Mouse (Mus musculus): ENCODE results near the gene Erfe. TPM values are rescaled to one million over a fixed set of nuclear protein-coding genes. Genes with fewer than 3 reads are reported as not detected.

The Erfe gene
- 6.0 and 10.1 TPM in 2 replicates for polyA plus RNA-seq (2012; rRNA removed; ENCODE audit: low replicate concordance)

DNA sequence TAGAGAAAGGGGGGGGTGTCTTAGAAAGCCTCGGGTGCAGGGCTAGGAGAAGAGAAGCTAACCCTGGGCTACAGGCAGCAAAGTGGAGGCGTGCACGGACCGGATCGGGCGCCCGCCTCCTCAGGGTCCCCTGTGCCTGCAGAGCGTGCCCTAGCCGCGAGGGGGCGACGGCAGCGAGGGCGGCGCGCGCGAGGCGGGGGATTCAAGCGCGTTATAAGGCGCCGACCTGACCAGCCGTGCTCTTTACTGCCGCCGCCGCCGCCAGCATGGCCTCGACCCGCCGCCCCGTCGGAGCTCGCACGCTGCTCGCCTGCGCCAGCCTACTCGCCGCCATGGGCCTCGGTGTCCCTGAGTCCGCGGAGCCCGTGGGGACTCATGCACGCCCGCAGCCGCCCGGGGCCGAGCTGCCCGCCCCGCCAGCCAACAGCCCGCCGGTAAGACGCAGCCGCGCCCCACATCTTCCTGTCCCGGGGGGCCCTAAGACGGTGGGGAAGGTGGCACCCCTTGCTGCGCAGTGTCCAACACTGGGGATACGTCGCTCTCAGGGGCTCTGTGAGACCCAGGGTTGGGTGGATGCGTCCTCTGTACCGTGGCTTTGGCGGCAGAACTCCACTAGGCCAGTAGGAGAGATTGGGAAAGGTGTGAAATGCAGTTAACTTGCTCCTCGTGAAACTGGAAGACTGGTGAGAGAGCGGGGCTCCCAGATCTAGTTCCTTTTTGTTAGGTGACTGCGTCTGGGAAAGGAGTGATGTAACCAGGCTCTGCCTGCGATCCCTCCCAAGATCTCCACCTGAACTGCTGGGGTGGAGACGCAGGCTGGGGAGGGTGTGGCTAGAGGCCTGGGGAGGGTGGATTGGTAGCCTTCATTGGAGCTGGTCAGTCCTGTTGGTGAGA lies at the start of gene Erfe:
Erfe (plus strand) TSS at position 216 of the 894 bp plus-strand sequence.

DNA sequence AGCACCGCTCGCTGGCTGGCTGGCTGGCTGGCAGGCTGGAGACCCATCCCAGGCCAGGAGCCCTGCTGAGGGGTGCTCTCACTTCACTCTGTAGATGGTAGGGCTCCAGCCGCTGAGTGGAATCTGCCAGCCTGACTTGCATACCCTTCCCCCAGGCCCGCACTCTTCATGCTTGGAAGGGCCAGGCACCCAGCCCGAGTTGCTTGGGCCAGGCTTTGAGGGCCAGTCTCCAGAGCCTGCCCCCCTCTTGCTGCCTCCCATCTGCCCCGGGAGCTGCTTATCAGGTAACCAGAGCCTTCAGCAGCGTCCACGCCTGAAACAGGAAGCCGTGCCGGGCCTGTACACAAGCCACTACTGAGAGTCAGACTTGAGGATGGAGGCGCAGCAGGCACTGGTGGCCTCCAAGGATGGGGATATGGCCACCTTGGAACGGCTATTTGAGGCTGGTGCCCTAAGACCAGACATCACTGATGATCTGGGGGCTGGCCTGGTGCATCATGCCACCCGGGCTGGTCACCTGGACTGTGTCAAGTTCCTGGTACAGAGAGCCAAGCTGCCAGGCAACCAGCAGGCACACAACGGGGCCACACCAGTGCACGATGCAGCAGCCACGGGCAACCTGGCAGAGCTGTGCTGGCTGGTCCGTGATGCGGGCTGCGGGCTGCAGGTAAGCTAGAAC lies 44.3 kb upstream of the Erfe start, which contains the start of gene Espnl:
Espnl (plus strand) TSS at position 316 of the 679 bp plus-strand sequence.

GRCm38 (mm10) chr1:91350841-91351240 lies 15.4 kb upstream of the Erfe start, which contains the start of gene Klhl30:
Gene Klhl30, plus strand, starts transcription at chr1:91351016.

DNA sequence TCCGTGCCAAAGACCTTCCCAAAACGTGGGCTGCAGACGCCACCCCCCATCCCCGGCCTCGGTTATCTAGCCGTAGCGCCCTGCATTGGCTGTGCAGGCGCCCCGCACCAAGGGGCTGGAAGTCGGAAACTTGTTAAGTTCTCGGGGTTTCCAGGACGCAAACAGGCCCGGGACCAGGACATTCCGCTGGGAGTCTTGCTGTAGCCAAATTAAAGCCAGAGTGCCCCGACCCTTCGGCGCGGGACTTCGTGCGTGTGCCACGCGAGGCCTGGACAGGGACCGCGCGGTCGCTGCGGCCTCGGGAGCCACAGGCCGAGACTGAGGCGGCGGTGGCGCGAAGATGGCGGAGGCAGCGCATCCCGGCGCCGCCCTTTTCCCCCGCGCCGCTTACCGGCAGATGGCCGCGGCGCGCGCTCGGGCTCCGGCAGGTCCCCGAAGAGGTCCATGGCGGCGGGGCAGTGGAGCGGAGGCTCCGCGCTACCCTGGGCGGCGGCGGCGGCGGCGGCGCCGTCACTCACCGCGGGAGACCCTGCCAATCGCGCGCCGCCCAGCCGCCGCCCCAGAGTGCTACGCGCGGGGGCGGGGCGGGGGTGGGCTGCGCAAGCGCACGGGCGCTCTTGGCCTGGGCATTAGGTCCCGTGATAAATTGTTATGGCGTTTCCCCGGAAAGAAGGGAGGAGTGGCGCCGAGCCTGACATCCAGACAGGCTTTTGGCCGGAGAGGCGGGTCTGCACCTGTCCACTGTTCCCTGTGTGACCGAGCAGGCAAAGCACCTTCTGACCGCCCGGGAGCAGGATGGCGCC lies 32.2 kb downstream of the Erfe start, which contains the start of gene Ilkap:
Ilkap (minus strand) TSS at position 556 of the 803 bp plus-strand sequence.

DNA sequence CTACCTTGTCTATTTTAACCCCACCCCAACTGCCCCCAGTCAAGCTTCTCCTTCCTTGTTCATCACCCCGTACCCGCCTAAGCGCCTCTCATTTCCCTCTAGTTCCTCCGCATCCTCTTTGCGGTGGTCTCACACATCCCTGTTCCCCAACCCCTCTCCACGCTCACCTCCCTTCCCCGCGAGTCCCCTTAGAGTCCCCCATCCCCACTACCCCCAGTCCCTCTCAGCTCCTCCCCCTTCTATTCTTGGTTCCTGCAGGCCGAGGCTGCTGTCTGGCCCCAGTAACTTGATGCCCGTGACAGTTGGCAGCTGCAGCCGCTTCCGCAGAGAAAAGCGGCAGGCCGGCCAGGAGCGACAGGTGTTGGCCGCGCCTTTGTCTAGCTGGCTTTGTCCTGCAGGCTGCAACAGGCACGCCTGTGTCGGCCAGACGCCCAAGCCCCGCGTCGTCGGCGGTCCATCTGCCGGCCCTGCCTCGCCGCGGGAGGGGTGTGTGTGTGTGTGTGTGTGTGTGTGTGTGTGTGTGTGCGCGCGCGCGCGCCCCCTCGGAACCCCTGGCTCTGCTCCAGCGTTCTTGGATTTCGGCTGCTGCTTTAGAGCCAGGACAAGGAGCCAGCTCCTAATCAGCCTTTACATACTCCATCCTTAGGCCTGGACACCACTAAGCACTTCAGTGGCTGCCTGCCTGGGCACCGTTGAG lies 47.8 kb downstream of the Erfe start, which contains the start of gene Hes6:
Hes6 (minus strand) TSS at position 141 of the 697 bp plus-strand sequence.

Other genes starting within 250 kb of the Erfe start
- not detected in 2 replicates for gene Rbm44, start 221.3 kb upstream of the Erfe start, polyA plus RNA-seq (2012; rRNA removed; ENCODE audit: low replicate concordance)
- gene Ramp1, start 186.6 kb upstream of the Erfe start, polyA plus RNA-seq (2012; rRNA removed; ENCODE audit: low replicate concordance), result 18.5 and 19.7 TPM in 2 replicates
- 7.8 and 12.7 TPM in 2 replicates for gene Ube2f, start 116.1 kb upstream of the Erfe start, polyA plus RNA-seq (2012; rRNA removed; ENCODE audit: low replicate concordance)
- gene Scly, start 68.1 kb upstream of the Erfe start, polyA plus RNA-seq (2012; rRNA removed; ENCODE audit: low replicate concordance), result 29.1 and 30.8 TPM in 2 replicates
- gene Espnl, start 44.4 kb upstream of the Erfe start, polyA plus RNA-seq (2012; rRNA removed; ENCODE audit: low replicate concordance), result 0.07 TPM in 1 of 2 replicates, not detected in the other
- gene Klhl30, start 15.4 kb upstream of the Erfe start, polyA plus RNA-seq (2012; rRNA removed; ENCODE audit: low replicate concordance), result 1.2 and 2.5 TPM in 2 replicates
- 36.7 and 44.9 TPM in 2 replicates for gene Ilkap, start 32.4 kb downstream of the Erfe start, polyA plus RNA-seq (2012; rRNA removed; ENCODE audit: low replicate concordance)
- gene Hes6, start 47.6 kb downstream of the Erfe start, polyA plus RNA-seq (2012; rRNA removed; ENCODE audit: low replicate concordance), result 89.8 and 91.8 TPM in 2 replicates
- 3.8 and 5.5 TPM in 2 replicates for gene Per2, start 92.9 kb downstream of the Erfe start, polyA plus RNA-seq (2012; rRNA removed; ENCODE audit: low replicate concordance)
- gene Traf3ip1, start 128.2 kb downstream of the Erfe start, polyA plus RNA-seq (2012; rRNA removed; ENCODE audit: low replicate concordance), result 1.8 and 2.9 TPM in 2 replicates
- 2.1 and 3.1 TPM in 2 replicates for gene Asb1, start 174.1 kb downstream of the Erfe start, polyA plus RNA-seq (2012; rRNA removed; ENCODE audit: low replicate concordance)

Data from duodenum, adult 2 months (tissue).